Mouse (Mus musculus) E14TG2a.4 (cell line): ENCODE results near the gene Zfp60.

ENCODE experiments used
- H3K27me3 ChIP-seq: 2 replicates; pipeline ENCODE4 v1.6.1; 2014; ENCODE audit warnings: low read length, control low read depth; ENCODE audit not compliant: insufficient read depth
- H3K36me3 ChIP-seq: 2 replicates; pipeline ENCODE4 v1.6.1; 2014; ENCODE audit warnings: low read length, control low read depth; ENCODE audit not compliant: insufficient read depth
- H3K4me1 ChIP-seq: replicated peaks from 2 replicates; pipeline ENCODE4 v1.6.1; 2014; ENCODE audit warnings: low read depth, low read length, control low read depth
- H3K4me3 ChIP-seq: replicated peaks from 2 replicates; pipeline ENCODE4 v1.5.1; 2014; ENCODE audit warnings: mild to moderate bottlenecking, low read length
- H3K9me3 ChIP-seq: 2 replicates; pipeline ENCODE4 v1.6.1; 2014; ENCODE audit warnings: low read length, control low read depth
- CTCF ChIP-seq: conservative IDR thresholded peaks from 2 replicates; pipeline ENCODE4 v1.5.1; 2014; ENCODE audit warnings: low read length
- NANOG ChIP-seq: IDR thresholded peaks from 2 replicates; pipeline ENCODE4 v1.6.1; 2014; ENCODE audit warnings: borderline replicate concordance, low read length, mixed read lengths
- POU5F1 ChIP-seq: IDR thresholded peaks from 2 replicates; pipeline ENCODE4 v1.6.1; 2014; ENCODE audit warnings: low read length, borderline replicate concordance

Zfp60 gene

DNA sequence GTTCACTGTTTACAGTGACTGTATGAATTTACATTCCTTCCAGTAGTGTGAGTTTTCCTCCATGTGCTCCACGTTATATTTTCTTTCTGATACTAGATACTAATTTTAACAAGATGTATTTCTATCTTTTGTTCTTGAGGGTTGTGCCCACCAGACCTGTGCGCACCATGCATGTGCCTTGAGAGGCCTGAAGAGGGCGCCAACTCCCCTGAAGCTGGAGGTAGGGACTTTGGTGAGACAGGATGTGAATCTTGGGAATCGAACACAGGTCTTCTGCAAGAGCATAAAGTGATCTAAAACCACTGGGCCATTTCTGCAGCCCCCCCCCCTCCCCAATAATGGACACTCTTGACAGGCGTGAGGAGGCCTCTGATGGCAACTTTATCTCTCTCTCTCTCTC lies 40.1 kb upstream of the Zfp60 start:
- peaks cover 48% of the 10 kb centered on the region for H3K4me1 ChIP-seq
- no peaks in the 10 kb centered on the region for H3K9me3 ChIP-seq
- H3K4me3 ChIP-seq: no peak overlapping the region
- TF ChIP-seq POU5F1 (no peak), CTCF (peak; percentile 89), NANOG (no peak)
- H3K27me3 ChIP-seq: no peaks in the 10 kb centered on the region
- no peaks in the 10 kb centered on the region for H3K36me3 ChIP-seq

DNA sequence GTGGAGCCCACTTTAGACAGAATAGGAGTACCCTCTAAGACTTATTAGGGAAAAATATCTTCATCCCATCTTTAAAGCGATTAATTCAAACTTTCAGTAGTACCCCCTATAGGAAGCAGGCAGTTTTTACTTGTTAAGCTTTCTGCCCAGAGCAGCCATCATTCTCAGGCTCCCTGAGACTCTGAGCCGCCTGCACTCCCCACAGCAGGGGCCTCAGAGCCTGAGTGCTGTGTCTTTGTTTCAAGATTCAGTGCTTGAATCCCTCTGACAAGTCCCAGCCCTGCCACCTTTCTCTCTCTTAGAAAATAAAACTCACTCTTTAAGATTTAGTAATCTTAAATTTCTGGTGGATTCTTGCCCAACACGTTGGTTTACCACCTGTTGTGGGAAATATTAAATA lies 34.5 kb upstream of the Zfp60 start:
- peaks cover 17% of the 10 kb centered on the region for H3K36me3 ChIP-seq
- TF ChIP-seq POU5F1 (no peak), CTCF (no peak), NANOG (peak; percentile 74; the same call in 1 of the 2 replicates)
- peaks cover 39% of the 10 kb centered on the region for H3K4me1 ChIP-seq
- no peak overlapping the region for H3K4me3 ChIP-seq
- H3K9me3 ChIP-seq: no peaks in the 10 kb centered on the region
- H3K27me3 ChIP-seq: no peaks in the 10 kb centered on the region

DNA sequence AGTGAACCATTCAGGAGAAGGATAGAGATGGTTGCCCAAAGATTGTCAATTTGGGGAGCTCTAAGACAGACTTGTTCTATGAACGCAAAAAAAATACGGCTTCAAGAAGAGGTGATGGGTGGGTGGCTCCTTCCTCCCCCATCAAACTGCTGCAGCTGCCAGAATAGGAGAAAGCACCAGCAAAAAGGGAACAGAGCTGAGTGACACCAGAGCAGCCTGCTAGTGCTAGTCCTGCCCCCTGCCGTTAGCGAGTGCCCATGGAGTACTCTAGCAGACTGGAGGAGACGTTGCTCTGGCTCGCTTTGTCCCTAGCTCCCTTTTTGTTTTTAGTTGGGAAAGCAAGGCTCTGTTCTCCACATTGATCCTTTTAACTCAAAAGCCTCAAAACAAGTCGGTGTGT lies 20.8 kb upstream of the Zfp60 start:
- Histone ChIP-seq H3K27me3 (no peaks in the 10 kb centered on the region), H3K4me3 (no peak overlapping the region), H3K4me1 (no peaks in the 10 kb centered on the region), H3K36me3 (no peaks in the 10 kb centered on the region), H3K9me3 (peaks cover 77% of the 10 kb centered on the region)
- no peak for TF ChIP-seq CTCF
- TF ChIP-seq POU5F1: no peak
- no peak for TF ChIP-seq NANOG

DNA sequence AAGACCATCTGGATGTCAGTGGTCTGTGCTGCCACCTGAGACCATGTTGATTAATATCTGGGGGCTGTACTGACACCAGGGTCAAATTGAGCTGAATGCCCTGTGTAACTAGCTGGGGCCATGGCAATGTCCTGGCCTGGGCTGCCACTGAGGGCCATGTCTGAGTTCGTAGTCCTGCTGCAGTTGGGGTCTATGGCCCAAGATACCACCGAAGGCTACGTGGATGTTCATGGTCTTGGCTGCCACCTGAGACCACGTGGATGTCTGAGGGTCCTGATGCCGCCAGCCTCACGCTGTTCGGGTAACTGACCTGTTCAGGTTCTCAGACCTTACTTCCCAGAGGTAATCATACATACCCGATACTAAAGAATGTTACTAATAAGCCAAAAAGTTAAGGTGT lies 9.2 kb upstream of the Zfp60 start:
- no peaks in the 10 kb centered on the region for H3K36me3 ChIP-seq
- no peak overlapping the region for H3K4me3 ChIP-seq
- H3K9me3 ChIP-seq: peaks cover 39% of the 10 kb centered on the region
- peaks cover 5% of the 10 kb centered on the region; the same call in 1 of the 2 replicates for H3K4me1 ChIP-seq
- H3K27me3 ChIP-seq: no peaks in the 10 kb centered on the region
- TF ChIP-seq NANOG (no peak), CTCF (no peak)

DNA sequence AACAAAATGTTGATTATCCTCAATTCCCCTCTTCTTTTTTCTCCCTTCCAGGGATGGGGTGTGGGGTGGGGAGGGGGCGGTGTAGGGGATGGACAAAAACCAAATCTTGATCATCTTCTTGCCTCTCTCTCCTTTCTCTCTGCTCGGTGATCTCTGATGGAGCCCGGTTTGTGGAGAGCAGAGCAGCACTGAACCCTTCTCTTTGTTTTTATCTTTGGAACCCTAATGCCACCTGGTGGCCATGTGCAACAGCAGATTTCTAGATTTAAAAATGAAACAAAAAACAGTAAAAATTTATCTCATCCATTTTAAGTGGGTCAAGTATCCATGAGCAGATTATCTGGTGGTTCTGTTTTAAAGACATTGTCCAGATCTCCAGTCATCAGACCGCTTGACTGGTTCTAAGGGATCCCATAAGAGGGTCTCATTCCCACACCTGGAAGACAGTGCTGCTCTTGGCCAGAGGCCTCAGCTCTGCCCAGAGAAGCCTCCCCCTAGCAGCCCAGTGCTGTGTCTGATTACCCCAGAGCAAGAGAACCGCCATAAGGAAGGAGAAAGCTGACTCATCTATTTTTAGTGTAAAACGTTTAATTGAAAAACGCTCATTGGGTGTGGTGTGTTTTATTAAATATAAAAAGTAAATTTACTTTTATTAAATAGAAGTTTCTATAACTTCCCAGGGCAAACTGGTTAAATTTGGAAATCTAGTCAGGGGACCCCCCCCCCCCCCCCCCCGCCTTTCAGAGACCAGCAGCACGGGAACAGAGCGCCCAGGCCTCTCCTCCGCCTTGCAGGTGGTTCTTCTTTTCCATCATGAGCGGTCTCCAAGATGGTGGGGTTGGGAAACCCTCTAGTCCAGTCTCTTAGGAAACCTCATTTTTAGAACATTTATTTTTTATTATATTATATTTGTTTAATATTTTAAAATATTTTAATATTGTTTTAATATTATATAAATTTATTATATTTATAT lies 5.3 kb upstream of the Zfp60 start:
- Histone ChIP-seq H3K9me3 (peaks cover 34% of the 10 kb centered on the region), H3K4me3 (no peak overlapping the region), H3K36me3 (no peaks in the 10 kb centered on the region), H3K4me1 (peaks cover 6% of the 10 kb centered on the region), H3K27me3 (no peaks in the 10 kb centered on the region)
- TF ChIP-seq POU5F1 (no peak), CTCF (peak; percentile 75)

DNA sequence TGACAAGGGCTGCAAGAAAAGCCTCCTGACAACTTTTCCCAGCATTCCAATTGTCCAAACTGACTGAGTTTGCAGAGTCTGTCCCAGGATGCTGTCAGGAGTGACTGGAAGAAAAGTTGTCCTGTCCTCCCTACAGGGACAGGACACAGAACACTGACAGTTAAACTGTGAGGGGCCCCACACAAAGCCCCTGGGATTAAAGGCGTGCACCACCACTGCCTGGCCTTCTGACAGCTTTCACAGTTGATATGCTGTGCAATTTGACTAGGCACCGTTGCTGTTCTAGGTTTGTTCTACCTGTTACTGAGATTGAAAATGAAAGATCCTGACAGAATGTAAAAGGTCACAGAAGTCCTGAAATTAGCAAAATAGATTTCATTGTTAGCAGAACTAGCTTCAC lies 3.7 kb upstream of the Zfp60 start:
- Histone ChIP-seq H3K36me3 (no peaks in the 10 kb centered on the region), H3K4me1 (peaks cover 17% of the 10 kb centered on the region), H3K9me3 (peaks cover 18% of the 10 kb centered on the region), H3K4me3 (no peak overlapping the region), H3K27me3 (no peaks in the 10 kb centered on the region)
- TF ChIP-seq NANOG: no peak
- no peak for TF ChIP-seq POU5F1
- TF ChIP-seq CTCF: no peak

DNA sequence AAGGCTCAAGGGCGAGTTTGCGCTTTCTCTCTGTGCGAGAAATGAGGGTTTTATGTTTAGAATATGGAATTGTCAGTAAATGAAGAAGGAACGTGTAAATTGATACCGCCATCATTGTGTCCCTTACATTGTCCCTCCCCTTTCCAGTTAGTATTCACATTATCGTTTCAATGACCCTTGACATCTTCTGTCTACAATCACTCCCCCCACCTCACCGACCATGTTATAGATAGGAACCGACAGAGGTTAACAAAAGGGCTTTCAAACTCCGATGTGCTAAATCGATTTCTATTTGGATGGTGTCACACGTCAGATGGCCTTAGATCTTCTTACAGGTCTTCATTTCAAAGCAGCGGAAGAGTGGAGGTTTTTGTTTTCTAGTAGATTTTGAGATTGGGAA lies 757 bp downstream of the Zfp60 start:
- H3K36me3 ChIP-seq: no peaks in the 10 kb centered on the region
- peaks cover 53% of the 10 kb centered on the region for H3K4me1 ChIP-seq
- H3K9me3 ChIP-seq: peaks cover 15% of the 10 kb centered on the region
- peak overlapping the region; percentile 82 for H3K4me3 ChIP-seq
- H3K27me3 ChIP-seq: no peaks in the 10 kb centered on the region
- TF ChIP-seq NANOG (no peak), CTCF (no peak), POU5F1 (no peak)

DNA sequence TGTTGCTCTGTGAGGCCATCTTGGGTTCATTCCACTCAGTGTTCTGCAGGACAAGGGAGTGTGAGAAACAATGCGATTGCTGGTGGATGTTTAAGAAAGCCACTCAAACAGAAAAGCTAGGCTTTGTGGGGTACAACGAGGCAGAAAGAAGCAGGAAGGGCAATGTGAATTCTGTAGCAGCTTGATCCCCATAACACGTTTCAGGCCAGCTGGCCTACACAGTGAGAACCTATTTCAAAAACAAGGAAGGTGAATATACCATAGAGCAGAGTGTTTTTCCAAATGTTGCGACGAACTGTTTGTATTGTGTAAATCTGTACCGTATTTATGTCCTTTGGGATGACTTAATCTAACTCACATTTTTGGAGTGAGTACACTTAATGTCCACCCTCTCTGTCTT lies 1.3 kb downstream of the Zfp60 start:
- H3K27me3 ChIP-seq: no peaks in the 10 kb centered on the region
- H3K4me3 ChIP-seq: peak overlapping the region; percentile 82
- H3K36me3 ChIP-seq: no peaks in the 10 kb centered on the region
- H3K4me1 ChIP-seq: peaks cover 57% of the 10 kb centered on the region
- peaks cover 15% of the 10 kb centered on the region for H3K9me3 ChIP-seq
- no peak for TF ChIP-seq NANOG

DNA sequence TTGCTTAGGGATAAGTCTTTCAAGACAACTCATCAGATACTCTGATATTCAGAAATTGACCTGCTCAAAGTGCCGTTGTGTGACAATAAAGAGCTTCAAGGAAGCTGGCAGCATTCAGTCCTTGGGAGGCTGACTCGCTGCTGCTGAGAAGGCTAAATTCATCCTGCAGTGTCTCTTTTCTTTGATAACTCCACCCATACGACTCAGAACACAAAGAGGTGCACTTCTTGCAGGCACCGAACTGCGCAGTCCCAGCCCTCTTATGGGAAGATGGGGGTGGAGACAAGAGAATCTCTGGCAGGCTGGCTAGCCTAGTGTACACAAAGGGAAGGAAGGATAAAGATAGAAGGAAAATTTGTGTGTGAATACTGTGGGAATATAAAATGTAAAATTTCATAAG lies 4.3 kb downstream of the Zfp60 start:
- TF ChIP-seq CTCF (no peak), NANOG (no peak), POU5F1 (no peak)

More for the DNA sequence above, 4.3 kb downstream of the Zfp60 start:
- peaks cover 57% of the 10 kb centered on the region for H3K4me1 ChIP-seq
- H3K9me3 ChIP-seq: peaks cover 2% of the 10 kb centered on the region; the same call in 1 of the 2 replicates
- no peaks in the 10 kb centered on the region for H3K27me3 ChIP-seq
- H3K36me3 ChIP-seq: peaks cover 26% of the 10 kb centered on the region
- H3K4me3 ChIP-seq: peak overlapping the region; percentile 45; the same call in 1 of the 2 replicates
